ENCODE assay signal across 9 mouse cellular contexts in genomic region chr11:95585684-95586083, GRCm38 (mm10). TPM values are rescaled to one million over a fixed set of nuclear protein-coding genes. Genes with fewer than 3 reads are reported as not detected.
DNase-seq lines count a peak whose midpoint lies in the region; ATAC-seq lines count a peak whose summit lies in the region.
"Had no signal": no experiment of that assay in that cellular context is flagged by ENCODE, and none has a peak within 500 bp of the region (broad histone marks: within the 10 kb centered on the region; RNA-seq: fewer than 3 reads in every experiment).

No protein-coding gene starts in this region.

- peak; percentile 15 for ATAC-seq in kidney, embryonic 15.5 days (replicated peaks; ENCODE audit: low FRiP score)
- no peak for ATAC-seq in embryonic facial prominence, embryonic 14.5 days (ENCODE audit: low read depth)
- ATAC-seq in intestine, embryonic 14.5 days (replicated peaks; ENCODE audit: low FRiP score, low TSS enrichment, low read depth), result no peak
- no peak for ATAC-seq in midbrain, embryonic 16.5 days
- ATAC-seq in activated CD4-positive, CD25-positive, alpha-beta regulatory T cell, adult 4 months, result no peak

- H3K4me1 ChIP-seq in kidney, embryonic 15.5 days, result peaks cover 70% of the 10 kb centered on the region
- H3K4me1 ChIP-seq in embryonic facial prominence, embryonic 14.5 days (ENCODE audit: control insufficient read depth, insufficient read depth, low read length), result peaks cover 41% of the 10 kb centered on the region
- peaks cover 31% of the 10 kb centered on the region for H3K4me1 ChIP-seq in intestine, embryonic 14.5 days (replicated peaks; ENCODE audit: control insufficient read depth, insufficient read depth, low read length)
- peaks cover 22% of the 10 kb centered on the region for H3K4me1 ChIP-seq in midbrain, embryonic 16.5 days (ENCODE audit: control insufficient read depth, insufficient read depth, low read length)

- intact Hi-C loops in left cerebral cortex, postnatal 14 days (cut with DNase I), result loop anchor here (1.0 kb wide), 1 partner anchor 51 kb away; no protein-coding TSS in a partner anchor

- H3K4me3 ChIP-seq in kidney, embryonic 15.5 days (replicated peaks), result peak overlapping the region; percentile 52
- H3K4me3 ChIP-seq in embryonic facial prominence, embryonic 14.5 days (ENCODE audit: low read depth, low read length), result peak overlapping the region; percentile 49
- H3K4me3 ChIP-seq in intestine, embryonic 14.5 days (ENCODE audit: low read depth, low read length), result peak overlapping the region; percentile 43
- peak overlapping the region; percentile 43 for H3K4me3 ChIP-seq in midbrain, embryonic 16.5 days (ENCODE audit: low read depth, low read length)

- no peak for DNase-seq in kidney, postnatal 4 days
- DNase-seq in embryonic facial prominence, embryonic 14.5 days (ENCODE audit: low spot score), result no peak
- DNase-seq in intestine, embryonic 14.5 days (ENCODE audit: low spot score), result peak; percentile 63
- no peak for DNase-seq in urinary bladder, adult 2 months (ENCODE audit: low spot score)
- DNase-seq in left cerebral cortex, postnatal 14 days (ENCODE audit: low spot score in 2 of 2), result no peak

- peak overlapping the region; percentile 85 for H3K4me2 ChIP-seq in kidney, embryonic 15.5 days
- H3K4me2 ChIP-seq in embryonic facial prominence, embryonic 14.5 days (ENCODE audit: low read depth, low read length), result peak overlapping the region; percentile 81
- H3K4me2 ChIP-seq in intestine, embryonic 14.5 days (ENCODE audit: low read length), result peak overlapping the region; percentile 69
- peak overlapping the region; percentile 68 for H3K4me2 ChIP-seq in midbrain, embryonic 16.5 days (ENCODE audit: low read length)

- H3K27ac ChIP-seq in kidney, embryonic 15.5 days, result peak overlapping the region; percentile 54
- H3K27ac ChIP-seq in embryonic facial prominence, embryonic 14.5 days (replicated peaks; ENCODE audit: low read depth, low read length), result no peak overlapping the region
- no peak overlapping the region for H3K27ac ChIP-seq in intestine, embryonic 14.5 days (ENCODE audit: low read depth)
- no peak overlapping the region for H3K27ac ChIP-seq in midbrain, embryonic 16.5 days (ENCODE audit: low read length)

- H3K36me3 ChIP-seq in kidney, embryonic 15.5 days, result no peaks in the 10 kb centered on the region
- H3K36me3 ChIP-seq in embryonic facial prominence, embryonic 14.5 days (ENCODE audit: control insufficient read depth, insufficient read depth, low read length), result no peaks in the 10 kb centered on the region
- H3K36me3 ChIP-seq in intestine, embryonic 14.5 days (ENCODE audit: control insufficient read depth, insufficient read depth, low read length), result no peaks in the 10 kb centered on the region
- no peaks in the 10 kb centered on the region for H3K36me3 ChIP-seq in midbrain, embryonic 16.5 days (ENCODE audit: control insufficient read depth, insufficient read depth, low read length)

- H3K9ac ChIP-seq in kidney, embryonic 15.5 days, result peak overlapping the region; percentile 38; the same call in 1 of the 2 replicates
- H3K9ac ChIP-seq in embryonic facial prominence, embryonic 14.5 days (ENCODE audit: low read depth, low read length), result peak overlapping the region; percentile 53
- H3K9ac ChIP-seq in intestine, embryonic 14.5 days (ENCODE audit: low read length), result no peak overlapping the region
- no peak overlapping the region for H3K9ac ChIP-seq in midbrain, embryonic 16.5 days (ENCODE audit: low read depth, low read length)

- peaks cover 90% of the 10 kb centered on the region for H3K27me3 ChIP-seq in kidney, embryonic 15.5 days
- H3K27me3 ChIP-seq in embryonic facial prominence, embryonic 14.5 days (replicated peaks; ENCODE audit: control insufficient read depth, insufficient read depth, low read length), result peaks cover 44% of the 10 kb centered on the region
- peaks cover 81% of the 10 kb centered on the region for H3K27me3 ChIP-seq in intestine, embryonic 14.5 days (replicated peaks; ENCODE audit: control insufficient read depth, insufficient read depth, low read length)
- H3K27me3 ChIP-seq in midbrain, embryonic 16.5 days (ENCODE audit: control insufficient read depth, insufficient read depth, low read depth, low read length), result peaks cover 50% of the 10 kb centered on the region

- WGBS in kidney, embryonic 15.5 days, result 2% methylated on average over 15 of the region's 15 CpGs
- WGBS in embryonic facial prominence, embryonic 14.5 days, result 3% methylated on average over 15 of the region's 15 CpGs
- 5% methylated on average over 15 of the region's 15 CpGs for WGBS in intestine, embryonic 14.5 days
- WGBS in midbrain, embryonic 16.5 days, result 2% methylated on average over 15 of the region's 15 CpGs

- no peaks in the 10 kb centered on the region for H3K9me3 ChIP-seq in kidney, embryonic 15.5 days (replicated peaks)
- H3K9me3 ChIP-seq in embryonic facial prominence, embryonic 14.5 days (ENCODE audit: control insufficient read depth, low read length), result no peaks in the 10 kb centered on the region
- no peaks in the 10 kb centered on the region for H3K9me3 ChIP-seq in intestine, embryonic 14.5 days (ENCODE audit: control insufficient read depth, low read length)
- no peaks in the 10 kb centered on the region for H3K9me3 ChIP-seq in midbrain, embryonic 16.5 days (replicated peaks; ENCODE audit: control insufficient read depth, low read length, poor library complexity, severe bottlenecking)

RNA-seq across cellular contexts. Expression of gene Ngfr, which starts 1.9 kb away (rescaled TPM):
- 25.8 and 28.7 TPM in 2 replicates for polyA plus RNA-seq in kidney, embryonic 15.5 days (2015; fragmentation: Nextera tagmentation; extraction: Ambion mirVana)
- 47.5 and 58.7 TPM in 2 replicates for polyA plus RNA-seq in embryonic facial prominence, embryonic 14.5 days (2014; fragmentation: Nextera tagmentation; extraction: Ambion mirVana)
- 15.3 and 17.6 TPM in 2 replicates for polyA plus RNA-seq in intestine, embryonic 14.5 days (2014; fragmentation: Nextera tagmentation; extraction: Ambion mirVana)
- 10.2 and 10.8 TPM in 2 replicates for polyA plus RNA-seq in midbrain, embryonic 16.5 days (2015; fragmentation: Nextera tagmentation; extraction: Ambion mirVana)
- polyA plus RNA-seq in urinary bladder, adult 2 months (2012; rRNA removed), result 4.1 and 4.2 TPM in 2 replicates
- polyA plus RNA-seq in activated CD4-positive, CD25-positive, alpha-beta regulatory T cell, adult 4 months (2017; shearing (Covaris generic)), result not detected
- total RNA-seq in left cerebral cortex, postnatal 14 days (2021), result 1 to 10 TPM in 1 of 2 experiments, under 1 TPM in 1; 0.94 to 2.0 TPM
- total RNA-seq: MEL had no signal

Comparison
In these comparisons a context has a peak if more than half of its experiments do, and no peak if none do; other contexts are left out.
1. H3K9ac ChIP-seq: peak in kidney, embryonic 15.5 days (single experiment) and embryonic facial prominence, embryonic 14.5 days (single experiment); none in intestine, embryonic 14.5 days (single experiment) and midbrain, embryonic 16.5 days (single experiment).
2. Peak in every context shown above with its lines, with median percentiles within 50 percentile points of each other: H3K4me2 ChIP-seq and H3K4me3 ChIP-seq.